Mouse (Mus musculus) left cerebral cortex, adult 11 months (tissue): ENCODE data around the gene Ifi35.
"Not testable (repeated sequence)": the region's sequence is repeated elsewhere in the genome, so short reads cannot be mapped to it uniquely, and the experiment has no call there.

Source experiments
- DNase-seq: peaks from one replicate; pipeline ENCODE4 v3.0.0; 2022; ENCODE audit warnings: low spot score

The Ifi35 gene

GRCm38 (mm10) chr11:101468731-101469130 is 20.5 kb downstream of the Ifi35 start:
- DNase-seq = no peak

- DNase-seq = no peak
Observed at GRCm38 (mm10) chr11:101469155-101469554, 20.9 kb downstream of the Ifi35 start.

- DNase-seq = no peak
Observed at GRCm38 (mm10) chr11:101470206-101470605, 22.0 kb downstream of the Ifi35 start.

GRCm38 (mm10) chr11:101471926-101472325 is 23.7 kb downstream of the Ifi35 start:
- no peak for DNase-seq

GRCm38 (mm10) chr11:101472336-101472735 is 24.1 kb downstream of the Ifi35 start:
- no peak for DNase-seq

- DNase-seq = not testable (repeated sequence)
Observed at GRCm38 (mm10) chr11:101473686-101474085, 25.5 kb downstream of the Ifi35 start.

- no peak for DNase-seq
Observed at GRCm38 (mm10) chr11:101474298-101474697, 26.1 kb downstream of the Ifi35 start.

GRCm38 (mm10) chr11:101476361-101476760 is 28.2 kb downstream of the Ifi35 start:
- not testable (repeated sequence) for DNase-seq

GRCm38 (mm10) chr11:101477194-101477551 is 29.0 kb downstream of the Ifi35 start:
- no peak for DNase-seq

- DNase-seq = no peak
Observed at GRCm38 (mm10) chr11:101477552-101478211, 29.5 kb downstream of the Ifi35 start.

GRCm38 (mm10) chr11:101479171-101479635 is 31.0 kb downstream of the Ifi35 start:
- no peak for DNase-seq

GRCm38 (mm10) chr11:101480912-101481311 is 32.7 kb downstream of the Ifi35 start:
- no peak for DNase-seq

- no peak for DNase-seq
Observed at GRCm38 (mm10) chr11:101483804-101484203, 35.6 kb downstream of the Ifi35 start.

GRCm38 (mm10) chr11:101484245-101484644 is 36.0 kb downstream of the Ifi35 start:
- no peak for DNase-seq

GRCm38 (mm10) chr11:101484814-101485213 is 36.6 kb downstream of the Ifi35 start:
- no peak for DNase-seq

- DNase-seq = no peak
Observed at GRCm38 (mm10) chr11:101485509-101486028, 37.4 kb downstream of the Ifi35 start.

- DNase-seq = no peak
Observed at GRCm38 (mm10) chr11:101486126-101486525, 37.9 kb downstream of the Ifi35 start.

- DNase-seq = no peak
Observed at GRCm38 (mm10) chr11:101506269-101506780, 58.1 kb downstream of the Ifi35 start.

GRCm38 (mm10) chr11:101507090-101507489 is 58.9 kb downstream of the Ifi35 start:
- no peak for DNase-seq
